Mouse (Mus musculus): Measurements from ENCODE around the gene Pde4a.

The Pde4a gene

DNA sequence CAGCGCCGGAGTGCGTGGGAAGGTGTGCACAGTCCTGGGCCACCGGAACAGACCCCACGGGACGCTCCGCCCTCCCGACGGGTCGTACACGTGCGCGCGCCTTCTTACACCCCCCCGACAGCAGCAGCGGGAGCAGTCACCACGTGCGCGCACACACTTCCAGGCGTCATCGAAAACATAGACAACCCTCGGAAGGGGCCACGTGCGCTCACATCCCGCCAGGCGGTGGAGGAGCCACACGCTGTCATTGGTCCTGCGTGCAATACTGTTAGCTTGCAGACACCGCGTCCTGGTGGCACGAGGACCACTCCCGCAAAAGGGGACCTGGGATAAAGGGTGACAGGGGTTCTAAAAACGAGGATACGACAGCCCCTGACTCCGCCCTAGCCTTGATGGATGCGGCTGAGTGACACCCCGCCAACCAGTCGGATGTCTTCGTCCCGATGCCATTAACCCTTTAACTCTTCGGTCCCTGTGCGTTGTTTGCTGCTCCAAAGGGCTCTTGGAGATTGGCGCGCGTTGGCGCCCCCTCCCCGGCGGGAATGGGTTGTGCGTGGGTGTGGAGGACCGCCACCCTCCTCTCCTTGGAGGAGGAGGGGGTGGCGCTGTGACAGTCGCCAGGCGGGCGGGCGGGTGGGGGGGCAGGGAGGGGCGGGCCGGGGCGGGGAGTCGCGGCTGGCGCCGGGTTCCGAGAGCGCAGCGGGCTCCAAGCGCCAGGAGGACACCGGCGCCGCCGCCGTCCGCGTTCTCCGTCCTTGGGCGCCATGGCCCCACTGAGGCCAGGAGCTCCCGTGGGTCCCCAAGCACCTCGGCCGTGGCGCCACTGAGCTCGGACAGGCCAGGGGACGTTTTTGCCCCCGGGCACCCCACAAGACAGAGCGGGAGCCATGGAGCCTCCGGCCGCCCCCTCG lies at the start of gene Pde4a:
Gene Pde4a, plus strand, starts transcription at position 674 of the 911 bp plus-strand sequence.
- DNase-seq (ENCODE audit: inconsistent ontology term), result peak; percentile 63

DNA sequence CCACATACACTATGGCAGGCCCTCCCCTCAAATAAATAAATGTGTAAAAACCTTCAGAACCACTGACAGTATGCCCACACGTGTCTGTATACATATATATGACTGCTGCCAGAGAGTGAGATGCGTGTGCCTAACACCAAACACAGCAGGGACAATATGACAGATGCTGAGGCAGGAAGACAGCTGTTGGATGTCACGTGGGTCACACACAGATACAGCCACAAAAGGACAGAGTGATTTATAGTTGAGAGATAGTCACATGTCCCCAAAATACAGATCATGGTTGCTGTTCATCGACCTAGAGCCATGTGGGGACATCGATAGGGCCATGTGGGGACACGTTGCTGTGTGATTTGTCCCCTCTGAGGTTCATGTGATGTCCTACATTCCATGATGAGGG lies 48.4 kb upstream of the Pde4a start:
- no peak for DNase-seq (ENCODE audit: inconsistent ontology term)

DNA sequence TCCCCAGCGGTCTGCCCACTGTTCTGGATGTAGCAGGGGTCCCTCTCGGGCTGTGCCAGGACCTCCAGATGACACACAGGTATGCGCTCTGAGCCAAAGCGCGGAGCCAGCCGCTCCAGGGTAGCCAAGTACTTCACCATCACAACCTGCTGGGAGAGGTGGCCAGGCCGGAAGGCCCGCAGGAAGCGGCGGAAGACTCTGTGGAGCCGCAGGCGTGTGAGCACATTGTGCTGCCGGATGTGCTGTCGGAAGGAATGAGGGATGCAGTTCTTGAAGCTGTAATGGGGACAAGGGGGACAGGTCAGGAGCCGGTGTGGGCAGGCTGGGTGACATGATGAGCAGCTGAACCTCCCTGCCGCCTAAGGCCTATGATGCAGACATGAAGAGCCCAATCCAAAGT lies 44.0 kb upstream of the Pde4a start:
- DNase-seq (ENCODE audit: inconsistent ontology term), result no peak

DNA sequence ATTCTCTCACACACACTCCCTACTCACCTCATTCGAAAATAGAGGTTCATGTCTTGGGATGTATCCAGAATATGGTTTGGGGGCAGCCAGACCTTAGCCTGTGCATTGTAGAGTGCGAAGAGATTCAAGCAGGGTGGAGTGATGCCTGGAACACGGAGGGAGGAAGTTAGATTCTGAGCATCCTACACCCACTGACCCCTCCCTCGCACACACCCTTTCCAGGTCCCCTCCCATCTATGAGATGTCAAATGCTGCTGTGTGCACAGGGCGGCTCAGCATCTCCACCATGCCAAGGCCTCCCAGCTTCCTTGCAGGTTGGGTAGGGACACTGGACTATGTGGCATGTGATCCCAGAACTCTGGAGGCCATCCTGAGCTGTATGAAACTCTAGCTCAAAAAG lies 40.7 kb upstream of the Pde4a start:
- DNase-seq (ENCODE audit: inconsistent ontology term), result no peak

DNA sequence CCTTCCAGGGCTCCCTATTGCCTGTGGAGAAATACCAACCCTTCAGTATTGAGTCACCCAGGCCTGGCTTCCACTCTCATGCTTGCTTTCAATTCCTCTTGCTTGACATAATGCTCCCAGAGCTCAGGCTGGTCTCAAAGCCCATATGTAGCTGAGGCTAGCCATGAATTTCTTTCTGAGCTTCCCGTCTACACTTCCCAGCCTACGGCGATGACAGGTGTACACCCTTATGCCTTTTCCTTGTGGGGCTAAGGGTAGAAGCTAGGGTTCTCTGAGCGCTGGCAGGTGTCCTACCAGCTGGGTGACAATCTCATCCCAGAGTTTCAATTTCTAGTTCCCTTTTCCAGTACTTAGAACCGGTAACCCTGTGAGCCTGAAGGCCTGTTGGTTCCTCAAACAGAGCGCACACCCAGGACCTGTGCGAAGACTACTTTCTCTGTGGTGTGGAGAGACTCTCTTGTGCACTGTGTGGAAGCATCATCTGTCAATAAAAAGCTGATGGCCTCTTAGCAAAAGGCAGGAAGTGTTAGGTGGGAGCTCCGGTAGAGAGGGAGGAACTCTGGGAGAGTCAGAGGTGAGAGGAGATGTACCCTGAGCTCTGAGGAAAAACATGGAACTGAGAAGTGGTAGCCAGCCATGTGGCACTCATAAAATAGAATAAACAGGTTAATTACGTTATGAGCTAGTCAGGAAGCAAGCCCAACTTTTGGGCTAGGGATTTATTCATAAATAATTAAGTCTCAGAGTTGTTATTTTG lies 39.8 kb upstream of the Pde4a start:
- no peak for DNase-seq (ENCODE audit: inconsistent ontology term)

DNA sequence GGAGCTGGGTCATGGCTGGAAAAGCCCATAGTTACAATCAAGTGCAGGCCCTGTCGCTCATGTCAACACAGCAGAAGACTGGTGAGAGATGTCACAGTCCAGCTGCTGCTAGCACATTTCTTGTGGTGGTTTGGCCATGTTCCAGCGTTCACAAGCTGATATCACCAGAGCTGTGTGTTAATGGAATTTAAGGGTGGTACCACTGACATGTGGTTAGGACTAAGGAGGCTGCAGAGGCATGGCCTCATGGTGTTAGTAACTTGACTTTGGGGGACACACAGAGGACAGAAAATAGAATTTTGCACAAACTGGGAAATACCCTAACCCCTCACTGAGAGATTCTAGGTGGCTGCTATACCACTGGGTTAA lies 39.3 kb upstream of the Pde4a start:
- DNase-seq (ENCODE audit: inconsistent ontology term), result no peak

DNA sequence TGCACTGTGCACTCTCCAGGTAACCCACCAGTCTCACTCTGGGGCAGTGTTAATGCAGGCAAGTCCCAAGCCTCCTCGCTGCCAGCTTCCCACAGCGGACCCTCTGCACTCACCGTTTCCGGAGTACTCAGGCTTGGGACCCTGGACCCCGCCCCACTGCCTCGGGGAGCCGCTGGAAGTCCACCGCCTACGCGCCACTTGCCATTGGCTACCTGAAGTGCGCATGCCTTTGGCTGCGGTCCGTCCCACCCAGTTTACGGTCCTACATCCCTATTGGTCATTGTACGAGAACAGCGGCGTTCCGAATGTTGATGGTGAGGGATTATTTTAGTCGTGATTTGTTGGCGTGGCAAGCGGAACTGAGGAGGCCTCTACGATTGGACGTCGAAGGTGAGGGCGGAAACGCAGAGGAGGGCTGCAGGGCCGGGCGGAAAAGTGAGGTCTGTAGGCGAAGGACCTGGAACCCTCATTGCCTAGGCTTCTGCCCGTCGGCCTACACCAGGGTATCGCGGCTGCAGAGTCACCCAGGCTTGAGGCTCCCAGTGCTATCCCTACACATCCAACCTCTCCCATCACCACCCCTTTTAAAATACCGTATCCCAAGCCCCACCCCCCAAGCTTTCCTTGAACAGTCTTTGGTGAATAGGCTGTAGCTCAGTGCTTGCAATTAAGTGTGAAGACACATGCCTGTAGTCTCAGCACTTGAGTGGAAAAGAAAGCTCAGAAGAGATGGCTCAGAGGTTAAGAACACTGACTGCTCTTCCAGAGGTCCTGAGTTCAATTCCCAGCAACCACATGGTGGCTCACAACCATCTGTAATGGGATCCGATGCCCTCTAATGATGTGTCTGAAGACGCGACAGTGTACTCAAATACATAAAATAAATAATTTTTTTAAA lies 34.2 kb upstream of the Pde4a start, which contains the start of gene Tyk2:
Gene Tyk2, minus strand, starts transcription at position 185 of the 898 bp plus-strand sequence.
- peak; percentile 96 for DNase-seq (ENCODE audit: inconsistent ontology term)

DNA sequence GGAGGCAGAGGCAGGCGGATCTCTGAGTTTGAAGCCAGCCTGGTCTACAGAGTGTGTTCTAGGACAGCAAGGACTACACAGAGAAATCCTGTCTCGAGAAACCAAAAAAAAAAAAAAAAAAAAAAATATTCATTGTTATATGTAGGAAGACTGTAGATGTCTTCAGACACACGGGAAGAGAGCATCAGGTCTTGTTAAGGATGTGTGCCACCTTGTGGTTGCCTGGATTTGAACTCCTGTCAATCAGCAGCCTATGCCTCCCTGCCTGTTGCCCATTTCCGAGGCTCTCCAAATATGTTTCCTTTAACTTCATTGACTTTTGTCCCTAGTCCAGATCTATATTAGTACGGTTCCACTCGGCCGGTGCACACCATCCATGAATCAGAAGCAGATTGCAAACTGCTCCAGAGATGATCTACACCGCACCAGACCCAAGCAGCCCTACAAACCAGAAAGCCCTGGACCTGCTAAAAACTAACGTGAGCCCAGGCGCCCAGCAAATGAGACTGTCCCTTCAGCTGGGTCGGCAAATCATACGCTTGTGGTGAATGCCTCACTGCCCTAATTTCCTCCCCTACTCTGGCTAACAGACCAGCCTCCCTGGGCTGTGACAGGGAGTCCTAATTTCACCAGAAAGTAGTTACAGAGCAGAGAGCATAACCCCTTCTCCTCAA lies 33.3 kb upstream of the Pde4a start:
- DNase-seq (ENCODE audit: inconsistent ontology term), result no peak

DNA sequence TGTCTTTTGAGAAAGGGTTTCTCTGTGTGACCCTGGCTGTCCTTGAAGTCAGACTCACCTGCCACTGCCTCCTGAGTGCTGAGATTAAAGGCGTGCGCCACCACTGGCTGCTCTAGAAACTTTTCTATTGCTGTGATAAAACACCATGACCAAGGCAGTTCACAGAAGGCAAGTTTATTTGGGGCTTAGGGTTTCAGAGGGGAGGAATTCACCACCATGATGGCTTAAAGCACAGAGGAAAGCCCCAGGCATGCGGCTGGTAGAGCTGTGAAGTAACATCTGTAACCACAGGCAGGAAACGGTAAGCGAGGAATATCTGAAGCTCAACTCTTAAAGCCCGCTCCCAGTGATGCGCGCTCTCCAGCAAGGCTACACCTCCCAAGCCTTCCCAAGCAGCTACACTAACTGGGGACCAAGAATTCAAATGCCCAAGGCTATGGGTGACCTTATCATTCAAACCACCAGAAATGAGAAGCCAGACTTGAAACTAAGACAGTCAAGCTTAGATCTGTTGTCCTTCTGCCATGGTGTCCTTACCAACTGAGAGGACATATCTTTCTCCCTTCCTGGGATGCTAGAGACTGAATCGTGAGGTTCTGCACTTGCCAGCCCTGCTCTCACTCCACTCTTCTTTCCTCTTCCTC lies 32.3 kb upstream of the Pde4a start:
- DNase-seq (ENCODE audit: inconsistent ontology term), result no peak

DNA sequence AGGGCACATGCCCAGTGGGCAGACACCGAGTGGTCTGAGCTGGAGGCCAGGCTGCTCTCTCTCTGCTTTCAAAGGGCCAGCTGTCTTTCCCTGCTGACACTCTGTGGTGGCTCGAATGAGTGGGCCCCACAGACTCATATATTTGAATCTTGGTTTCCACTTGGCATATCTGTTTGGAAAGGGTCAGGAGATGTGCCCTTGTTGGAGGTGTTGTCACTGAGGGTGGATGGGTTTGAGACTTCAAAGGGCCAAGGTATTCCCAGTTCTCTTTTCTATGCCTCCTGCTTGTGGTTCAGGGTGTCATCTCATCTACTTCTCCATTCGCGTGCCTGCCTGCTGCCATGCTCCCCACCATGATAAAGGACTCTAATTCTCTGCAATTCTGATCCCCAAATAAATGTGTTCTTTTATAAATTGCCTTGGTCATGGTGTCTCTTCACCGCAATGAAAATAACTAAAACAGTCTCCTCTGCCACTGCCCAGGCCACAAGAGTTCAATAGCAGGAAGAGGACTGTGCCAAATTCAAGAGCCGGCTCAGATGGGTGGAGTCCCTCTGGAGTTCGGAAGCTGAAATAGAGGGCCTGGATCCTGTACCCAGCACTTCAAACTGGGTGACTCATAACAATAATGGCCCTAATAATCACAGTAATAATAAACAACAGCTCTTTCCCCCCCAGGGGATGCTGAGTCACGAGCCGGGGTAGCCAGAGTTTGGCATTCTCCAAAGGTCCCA lies 30.8 kb upstream of the Pde4a start:
- peak; percentile 86 for DNase-seq (ENCODE audit: inconsistent ontology term)

DNA sequence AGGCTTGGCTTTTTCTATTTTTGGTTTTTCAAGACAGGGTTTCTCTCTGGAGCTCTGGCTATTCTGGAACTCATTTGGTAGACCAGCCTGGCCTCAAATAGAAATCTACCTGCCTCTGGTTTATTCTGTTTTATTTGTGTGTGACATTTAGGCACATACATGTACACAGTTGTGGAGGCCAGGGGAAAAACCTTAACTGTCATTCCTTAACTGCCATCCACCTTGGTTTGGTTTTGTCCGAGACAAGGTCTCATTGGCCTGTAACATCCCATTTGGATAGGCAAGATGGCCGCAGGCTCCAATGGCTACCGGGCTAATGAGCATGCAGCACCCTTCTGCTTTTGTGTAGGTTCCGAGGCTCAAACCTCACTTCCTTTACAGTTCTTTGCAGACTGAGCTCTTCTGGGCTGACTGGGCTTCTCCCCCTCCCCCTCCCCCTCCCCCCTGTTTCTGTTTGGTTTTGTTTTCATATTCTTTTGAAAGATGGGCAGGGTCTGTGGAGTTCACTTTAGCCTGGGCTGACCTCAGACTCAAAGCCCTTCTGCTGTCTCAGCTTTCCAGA lies 30.1 kb upstream of the Pde4a start:
- no peak for DNase-seq (ENCODE audit: inconsistent ontology term)

DNA sequence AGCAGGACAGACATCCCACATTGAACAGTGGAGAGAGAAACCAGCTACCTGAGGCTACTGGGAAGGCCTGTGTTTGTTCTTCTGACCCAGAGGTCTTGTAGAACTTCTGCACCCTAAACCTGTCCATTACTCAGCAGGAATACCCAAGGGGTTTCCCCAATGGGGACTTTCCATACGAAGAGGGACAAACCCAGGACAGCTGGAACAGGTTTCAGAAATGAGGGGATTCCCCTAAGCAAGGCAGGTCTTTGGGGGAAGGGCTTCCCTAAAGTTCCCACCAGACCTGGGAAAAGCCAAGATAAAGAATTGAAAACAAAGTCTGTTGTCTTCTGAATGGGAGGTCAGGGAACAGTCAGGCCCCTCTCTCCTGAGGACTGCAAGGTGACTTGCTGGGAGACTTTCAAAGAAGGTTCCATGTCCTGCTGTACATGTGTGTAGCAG lies 29.6 kb upstream of the Pde4a start:
- DNase-seq (ENCODE audit: inconsistent ontology term), result no peak

DNA sequence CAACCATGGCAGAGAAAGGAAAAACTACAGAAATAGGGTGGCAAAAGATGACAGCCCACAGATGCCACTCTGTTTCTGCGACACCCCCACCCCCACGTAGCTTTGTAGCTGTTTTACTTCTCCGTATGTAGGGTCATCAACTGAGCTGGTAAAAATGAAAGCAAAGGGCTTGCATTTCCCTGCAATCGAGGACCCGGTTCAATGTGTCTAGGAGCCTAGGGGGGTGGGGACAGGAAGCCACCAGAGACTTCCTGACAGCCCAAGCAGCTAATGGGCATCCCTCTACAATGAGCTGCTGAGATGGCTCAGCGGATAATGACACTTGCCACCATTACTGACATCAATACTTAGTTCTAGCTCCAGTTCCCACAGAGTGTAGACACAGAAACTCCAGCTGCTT lies 29.1 kb upstream of the Pde4a start:
- no peak for DNase-seq (ENCODE audit: inconsistent ontology term)

DNA sequence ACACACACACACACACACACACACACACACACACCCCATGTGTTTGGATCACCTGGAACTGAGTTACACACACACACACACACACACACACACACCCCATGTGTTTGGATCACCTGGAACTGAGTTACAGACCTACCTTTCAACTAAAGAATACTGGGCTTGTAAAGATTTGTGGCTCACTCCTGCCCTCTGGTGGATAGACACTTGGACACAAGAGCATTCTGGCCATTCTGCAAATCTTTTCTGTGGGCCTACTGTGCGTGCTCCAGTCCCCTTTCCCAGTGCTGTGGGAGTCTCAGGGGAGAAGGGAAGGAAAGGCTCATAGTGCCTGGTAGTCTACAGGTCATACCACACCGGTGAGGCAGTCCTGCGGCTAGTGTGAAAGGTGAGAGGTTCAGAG lies 28.3 kb upstream of the Pde4a start:
- DNase-seq (ENCODE audit: inconsistent ontology term), result peak; percentile 48

DNA sequence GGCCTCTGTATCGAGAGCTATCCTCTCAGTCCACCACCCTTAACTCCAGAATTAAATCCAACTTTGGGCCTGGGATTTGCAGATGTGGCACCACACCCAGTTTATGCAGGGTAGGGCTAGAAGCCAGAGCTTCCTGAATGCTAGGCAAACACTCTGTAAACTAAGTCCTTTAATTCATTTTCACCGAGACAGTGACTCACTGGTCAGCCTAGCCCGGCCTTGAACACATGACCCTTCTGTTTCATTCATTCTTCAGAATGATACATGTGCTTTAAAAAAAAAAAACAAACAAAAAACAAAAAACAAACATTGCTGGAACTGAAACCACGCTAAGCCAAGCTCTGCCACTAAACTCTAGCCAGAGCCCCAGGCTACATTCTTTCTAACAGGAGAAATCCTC lies 27.1 kb upstream of the Pde4a start:
- DNase-seq (ENCODE audit: inconsistent ontology term), result no peak

DNA sequence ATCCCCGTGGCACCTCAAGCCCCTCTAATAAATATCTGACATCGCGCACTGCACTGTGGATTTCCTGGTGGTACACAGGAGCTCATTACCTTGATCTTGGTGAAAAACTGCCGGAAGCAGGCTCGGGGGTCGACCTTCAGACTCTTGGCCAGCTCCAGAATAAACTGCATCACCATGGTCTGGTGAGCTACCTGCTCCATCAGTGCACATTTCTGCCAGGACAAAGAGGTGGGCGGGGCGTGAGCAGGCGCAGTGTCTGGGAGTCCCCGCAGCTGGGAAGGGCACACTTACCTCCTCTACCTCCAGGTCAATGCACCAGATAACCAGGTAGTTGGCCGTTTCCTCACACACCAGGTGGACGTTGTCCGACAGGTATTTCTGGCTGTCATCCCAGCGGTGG lies 23.6 kb upstream of the Pde4a start:
- DNase-seq (ENCODE audit: inconsistent ontology term), result no peak

DNA sequence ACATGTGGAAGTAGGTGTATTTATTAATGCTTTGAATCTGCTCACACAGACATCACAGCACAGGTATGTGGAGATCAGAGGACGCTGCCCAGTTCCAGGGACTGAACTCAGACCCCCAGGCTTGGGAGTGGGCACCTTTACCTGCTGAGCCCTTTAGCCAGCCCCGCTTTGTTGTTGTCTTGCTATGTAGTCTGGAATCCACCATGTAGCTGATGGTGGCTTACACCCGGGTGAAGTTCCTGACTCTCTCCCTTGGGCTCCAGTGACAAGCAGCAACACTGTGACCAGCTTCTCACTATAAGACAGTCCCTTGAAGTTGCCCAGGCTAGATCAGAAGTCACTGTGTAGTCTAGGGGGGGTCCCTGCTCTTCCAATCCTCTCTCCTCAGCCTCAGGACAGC lies 21.2 kb upstream of the Pde4a start:
- DNase-seq (ENCODE audit: inconsistent ontology term), result no peak

DNA sequence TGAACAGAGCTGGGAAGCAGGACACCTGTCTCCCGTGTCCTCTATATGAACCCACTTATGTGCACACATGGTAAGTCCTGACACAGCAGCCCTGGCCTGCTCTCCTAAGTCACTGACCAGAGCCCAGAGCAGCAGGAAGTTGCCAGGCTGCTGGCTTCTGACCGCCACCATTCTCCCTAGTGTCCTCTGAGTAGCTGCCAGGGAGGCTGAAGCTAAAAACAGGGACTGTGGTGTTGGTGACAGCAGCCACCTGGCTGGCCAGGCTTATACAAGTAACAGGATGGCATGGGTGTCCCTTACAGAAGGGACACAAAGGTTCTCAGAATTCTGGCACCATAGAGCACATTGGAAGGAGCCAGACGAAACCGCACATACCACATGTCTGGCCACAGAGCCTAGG lies 20.1 kb upstream of the Pde4a start:
- no peak for DNase-seq (ENCODE audit: inconsistent ontology term)

DNA sequence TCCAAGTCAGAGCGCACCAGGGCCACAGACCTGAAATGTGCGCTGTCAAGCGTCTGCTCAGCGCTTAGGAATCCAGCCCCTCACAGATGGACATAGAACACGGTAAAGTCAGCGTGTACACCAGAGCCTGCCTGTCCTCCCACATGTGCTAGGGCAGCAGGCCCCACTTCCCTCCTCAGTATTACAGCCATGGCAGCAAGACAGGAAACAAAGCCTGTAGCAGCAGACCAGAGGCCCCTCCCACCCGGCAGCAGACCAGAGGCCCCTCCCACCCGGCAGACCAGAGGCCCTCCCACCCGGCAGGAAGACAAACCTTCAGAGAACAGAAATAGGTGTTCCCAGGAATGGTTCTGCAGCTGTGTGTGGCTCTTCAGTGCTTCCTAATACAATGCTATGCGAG lies 18.8 kb upstream of the Pde4a start:
- DNase-seq (ENCODE audit: inconsistent ontology term), result peak; percentile 38

DNA sequence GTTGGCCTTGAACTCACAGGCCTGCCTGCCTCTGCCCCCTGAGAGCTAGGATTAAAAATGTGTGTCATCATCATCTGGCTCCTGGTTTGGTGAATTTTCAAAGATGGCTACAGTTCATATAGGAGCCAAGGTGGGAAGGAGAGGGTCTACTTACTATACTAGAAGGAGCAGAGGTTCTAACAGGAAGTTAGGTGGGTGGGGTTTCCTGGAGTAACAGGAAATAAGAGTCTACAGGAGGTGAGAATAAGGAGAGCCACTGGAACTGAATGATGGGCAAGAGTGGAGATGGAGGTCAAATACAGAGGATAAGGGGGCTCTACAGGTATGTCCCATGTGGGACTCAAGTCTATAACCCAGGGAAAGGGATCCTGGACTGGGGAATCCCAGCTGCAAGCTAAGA lies 17.1 kb upstream of the Pde4a start:
- no peak for DNase-seq (ENCODE audit: inconsistent ontology term)

Measured in Muller cell, postnatal 12 days (primary cell).